Mouse (Mus musculus) hindbrain, embryonic 10.5 days (tissue): Measurements from ENCODE around the gene Notch4. TPM values are rescaled to one million over a fixed set of nuclear protein-coding genes. Genes with fewer than 3 reads are reported as not detected.

Experiments used
- DNase-seq: peaks from one replicate; pipeline ENCODE4 v3.0.0-alpha.2; 2017; ENCODE audit warnings: low spot score
- H3K27ac ChIP-seq: fragments of 300-500 bp; sonication (generic); 2 replicates; pipeline ENCODE4 v1.5.1; 2016; ENCODE audit warnings: mild to moderate bottlenecking, moderate library complexity
- H3K27me3 ChIP-seq: fragments of 300-500 bp; sonication (generic); 2 replicates; pipeline ENCODE4 v1.6.1; 2016; ENCODE audit warnings: mild to moderate bottlenecking; ENCODE audit not compliant: poor library complexity, insufficient read depth, severe bottlenecking
- H3K36me3 ChIP-seq: fragments of 300-500 bp; sonication (generic); 2 replicates; pipeline ENCODE4 v1.6.1; 2016; ENCODE audit warnings: mild to moderate bottlenecking, moderate library complexity
- H3K4me1 ChIP-seq: fragments of 300-500 bp; sonication (generic); replicated peaks from 2 replicates; pipeline ENCODE4 v1.6.1; 2016; ENCODE audit warnings: mild to moderate bottlenecking
- H3K4me3 ChIP-seq: fragments of 300-500 bp; sonication (generic); 2 replicates; pipeline ENCODE4 v1.5.1; 2016; ENCODE audit warnings: mild to moderate bottlenecking, moderate library complexity
- H3K9me3 ChIP-seq: fragments of 300-500 bp; sonication (generic); 2 replicates; pipeline ENCODE4 v1.6.1; 2016; ENCODE audit warnings: mild to moderate bottlenecking, moderate library complexity
- WGBS: fragments of 180-500 bp; shearing (Covaris S2); methylation state at CpG from one replicate; pipeline ENCODE4 v1.1.7; 2016; 5-methylcytosine and 5-hydroxymethylcytosine counted together
- polyA plus RNA-seq: library from polyadenylated mRNA; unstranded; fragments of >200 nt; fragmentation: Nextera tagmentation; extraction: Ambion mirVana; gene quantifications from 2 replicates; pipeline ENCODE4 v1.2.1, GENCODE M21; 2016

Notch4 gene
- polyA plus RNA-seq, 1 experiment from 2014 or later = 12.5 TPM

GRCm38 (mm10) chr17:34590154-34590987, 26.3 kb downstream of the Notch4 start:
- DNase-seq = no peak
- Histone ChIP-seq H3K9me3 (no peaks in the 10 kb centered on the region), H3K4me3 (peak overlapping the region; percentile 87), H3K27me3 (no peaks in the 10 kb centered on the region), H3K4me1 (peaks cover 96% of the 10 kb centered on the region), H3K36me3 (peaks cover 18% of the 10 kb centered on the region), H3K27ac (peak overlapping the region; percentile 99)
- 65% methylated on average over 15 of the region's 15 CpGs for WGBS

DNA sequence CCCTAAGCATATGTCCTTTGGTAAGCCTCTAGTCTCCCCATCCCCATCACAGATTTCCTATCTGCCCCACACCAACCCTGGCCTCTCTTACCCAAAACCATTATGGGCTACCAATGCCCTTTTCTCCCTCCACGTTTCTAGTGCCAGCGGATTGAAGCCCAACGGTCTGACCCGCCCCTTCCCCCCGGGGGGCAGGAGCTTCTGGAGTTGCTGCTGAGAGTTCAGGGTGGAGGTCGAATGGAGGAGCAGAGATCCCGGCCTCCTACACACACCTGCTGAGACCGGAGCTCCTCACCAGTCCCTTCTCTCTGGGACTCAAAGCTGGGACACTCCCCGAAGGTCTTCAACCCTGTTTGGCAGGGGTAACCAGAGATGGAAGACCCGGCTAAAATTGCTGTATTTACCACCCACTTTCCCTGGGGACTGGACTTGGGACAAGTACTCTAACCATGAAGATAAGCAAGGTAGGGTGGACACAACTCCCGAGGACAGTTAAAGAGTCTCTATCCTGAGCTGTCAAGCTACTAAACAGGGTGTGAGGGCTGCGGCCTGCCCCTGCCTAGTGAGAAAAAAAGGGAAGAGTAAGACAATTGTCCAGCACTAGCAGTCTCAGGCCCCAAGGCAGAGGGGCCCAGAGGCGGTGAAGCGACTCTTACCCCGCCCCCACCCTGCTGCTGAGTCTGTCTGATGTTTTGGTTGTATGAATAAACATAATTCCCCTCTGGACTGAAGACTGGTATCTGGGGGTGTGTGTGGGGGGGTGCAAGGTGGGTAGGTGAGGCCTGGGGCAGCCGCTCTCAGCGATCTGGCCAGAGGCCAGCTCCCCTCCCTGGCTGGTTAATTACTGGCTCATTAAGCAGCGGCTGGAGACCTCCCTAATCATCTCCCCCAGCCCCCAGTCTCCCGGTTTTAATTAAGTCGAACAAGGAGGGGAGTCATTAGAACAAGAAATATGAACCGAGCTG, 27.2 kb downstream of the Notch4 start, which contains the start of gene Pbx2:
Gene Pbx2, plus strand, starts transcription at position 238 of the 965 bp plus-strand sequence.
- peak; percentile 80 for DNase-seq
- H3K4me3 ChIP-seq = peak within 1 kb of the TSS; percentile 87
- H3K36me3 ChIP-seq = peaks cover 27% of the 10 kb centered on the region
- H3K27me3 ChIP-seq = no peaks in the 10 kb centered on the region
- H3K9me3 ChIP-seq = no peaks in the 10 kb centered on the region
- H3K27ac ChIP-seq = peak within 1 kb of the TSS; percentile 99
- peaks cover 96% of the 10 kb centered on the region for H3K4me1 ChIP-seq
- 2% methylated on average over 21 of the region's 21 CpGs for WGBS

DNA sequence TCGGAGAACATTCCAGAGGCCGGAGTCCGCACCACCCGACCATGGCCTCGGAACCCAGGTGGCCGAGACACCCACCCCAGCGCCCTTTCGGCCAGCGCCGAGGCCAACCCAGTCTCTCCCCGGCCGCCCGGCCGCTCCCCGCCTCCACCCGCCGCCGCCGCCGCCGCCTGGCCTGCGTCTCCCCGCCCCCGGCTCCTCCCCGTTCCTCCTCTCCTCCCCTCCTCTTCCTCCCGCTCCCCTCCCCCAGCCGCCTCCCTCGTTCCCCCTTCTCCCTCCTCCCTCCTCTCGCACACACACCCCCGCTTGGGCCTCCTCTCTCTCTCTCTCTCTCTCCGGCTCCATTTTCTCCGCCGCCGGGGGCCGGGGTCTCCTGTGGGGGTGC, 27.9 kb downstream of the Notch4 start:
- no peaks in the 10 kb centered on the region for H3K27me3 ChIP-seq
- no peaks in the 10 kb centered on the region for H3K9me3 ChIP-seq
- H3K4me1 ChIP-seq = peaks cover 98% of the 10 kb centered on the region
- H3K36me3 ChIP-seq = peaks cover 34% of the 10 kb centered on the region
- WGBS = 1% methylated on average over 35 of the region's 35 CpGs
- H3K27ac ChIP-seq = peak overlapping the region; percentile 99
- peak; percentile 92 for DNase-seq
- H3K4me3 ChIP-seq = peak overlapping the region; percentile 87

DNA sequence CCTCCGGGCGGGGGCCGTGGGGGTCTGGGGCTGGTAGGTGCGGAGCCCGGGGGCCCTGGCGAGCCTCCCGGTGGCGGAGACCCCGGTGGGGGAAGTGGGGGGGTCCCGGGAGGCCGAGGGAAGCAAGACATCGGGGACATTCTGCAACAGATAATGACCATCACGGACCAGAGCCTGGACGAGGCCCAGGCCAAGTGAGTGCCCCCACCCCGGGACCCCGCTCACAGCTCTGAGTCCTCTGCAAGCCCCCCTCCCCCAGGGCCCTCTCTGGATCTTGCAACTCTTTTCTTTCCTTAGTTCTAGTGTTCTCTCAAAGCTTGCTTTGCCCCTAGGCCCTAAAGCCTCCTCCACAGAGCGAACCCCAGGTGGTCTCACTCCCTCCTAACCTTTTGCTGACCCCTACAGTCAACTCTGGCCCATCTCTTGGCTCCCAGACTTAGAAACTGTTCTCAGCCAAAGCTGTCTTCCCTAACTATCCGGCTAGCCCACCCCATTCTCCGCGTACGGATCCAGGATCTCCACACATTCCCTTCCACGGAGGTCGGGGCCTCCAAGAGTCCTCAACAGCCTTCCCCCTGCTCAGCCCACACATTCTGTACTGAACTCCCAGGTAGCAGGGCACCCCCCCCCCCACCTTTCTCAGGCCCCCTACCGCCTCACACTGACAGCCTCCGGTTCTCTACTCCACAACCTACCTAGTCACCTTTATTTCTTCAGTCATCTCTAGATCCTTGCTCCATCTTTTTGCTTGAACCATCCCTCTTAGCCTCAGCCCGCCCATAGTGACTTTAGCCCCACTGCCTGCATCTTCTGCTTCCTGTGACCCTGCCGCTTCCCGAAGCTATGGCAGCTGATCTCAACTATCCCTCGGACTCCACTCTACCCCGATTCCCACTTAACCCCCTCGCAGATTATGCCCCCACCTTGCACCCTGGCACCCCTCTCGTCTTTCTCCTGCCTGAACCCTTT, 28.8 kb downstream of the Notch4 start:
- peak overlapping the region; percentile 99 for H3K27ac ChIP-seq
- peak; percentile 63 for DNase-seq
- H3K4me3 ChIP-seq = peak overlapping the region; percentile 87
- no peaks in the 10 kb centered on the region for H3K9me3 ChIP-seq
- peaks cover 34% of the 10 kb centered on the region for H3K36me3 ChIP-seq
- no peaks in the 10 kb centered on the region for H3K27me3 ChIP-seq
- under 1% methylated on average over 32 of the region's 32 CpGs for WGBS
- peaks cover 96% of the 10 kb centered on the region for H3K4me1 ChIP-seq

GRCm38 (mm10) chr17:34593752-34594525, 29.9 kb downstream of the Notch4 start:
- Histone ChIP-seq H3K27ac (peak overlapping the region; percentile 99), H3K4me3 (peak overlapping the region; percentile 87), H3K9me3 (no peaks in the 10 kb centered on the region), H3K4me1 (peaks cover 93% of the 10 kb centered on the region), H3K36me3 (peaks cover 34% of the 10 kb centered on the region), H3K27me3 (no peaks in the 10 kb centered on the region)
- peak; percentile 53 for DNase-seq
- 56% methylated on average over 34 of the region's 34 CpGs for WGBS

DNA sequence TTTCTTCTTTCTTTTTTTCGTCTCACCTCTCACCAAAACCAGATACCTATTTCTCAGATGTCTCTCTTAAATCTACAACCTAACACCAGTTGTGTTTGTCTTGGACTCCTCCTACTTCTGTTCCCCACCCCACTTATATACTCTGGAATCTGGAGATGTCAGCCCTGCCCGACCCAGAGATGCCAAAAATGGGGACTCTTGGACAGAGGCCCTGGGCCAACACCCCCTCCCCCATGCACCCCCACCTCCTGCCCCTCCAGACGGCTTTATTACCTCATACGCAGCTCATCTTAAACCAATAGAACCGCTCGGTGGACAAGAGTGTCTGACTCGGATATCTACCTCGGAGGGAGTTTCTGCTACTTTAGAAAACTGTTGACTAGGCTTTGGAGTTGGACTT, 32.0 kb downstream of the Notch4 start:
- Histone ChIP-seq H3K4me3 (no peak overlapping the region), H3K4me1 (peaks cover 82% of the 10 kb centered on the region), H3K27me3 (no peaks in the 10 kb centered on the region), H3K9me3 (no peaks in the 10 kb centered on the region), H3K36me3 (peaks cover 51% of the 10 kb centered on the region), H3K27ac (no peak overlapping the region)
- 87% methylated on average over 8 of the region's 8 CpGs for WGBS
- DNase-seq = no peak

DNA sequence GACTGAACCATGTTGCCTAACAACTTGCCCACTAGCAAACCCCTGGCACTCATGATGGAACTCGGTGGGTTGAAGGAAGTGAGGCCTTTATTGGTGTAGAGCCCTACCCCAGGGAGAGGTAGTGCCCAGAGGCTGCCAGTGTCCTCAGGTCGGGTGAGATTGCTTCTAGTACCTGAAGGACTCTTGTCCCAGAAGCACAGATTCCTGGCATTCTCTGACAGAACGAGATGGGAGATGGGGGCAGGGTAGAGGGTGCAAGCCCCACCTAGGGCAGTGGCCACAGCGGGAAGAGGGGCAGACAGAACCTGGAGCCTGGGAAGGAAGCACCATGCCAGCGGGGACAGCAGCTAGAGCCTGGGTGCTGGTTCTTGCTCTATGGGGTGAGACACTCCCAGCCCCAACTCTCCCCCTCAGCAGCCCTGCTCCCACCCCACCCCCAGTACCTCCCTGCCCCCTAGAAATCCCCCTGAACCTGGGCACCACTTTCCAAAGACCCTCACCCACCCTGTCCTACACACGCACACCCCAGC, 33.6 kb downstream of the Notch4 start, which contains the start of gene Ager:
Gene Ager, plus strand, starts transcription at position 297 of the 530 bp plus-strand sequence.
- peak within 1 kb of the TSS; percentile 66 for H3K27ac ChIP-seq
- H3K36me3 ChIP-seq = peaks cover 62% of the 10 kb centered on the region
- no peak for DNase-seq
- H3K4me1 ChIP-seq = peaks cover 80% of the 10 kb centered on the region
- H3K9me3 ChIP-seq = no peaks in the 10 kb centered on the region
- H3K4me3 ChIP-seq = peak within 1 kb of the TSS; percentile 11; the same call in 1 of the 2 replicates
- 23% methylated on average over 6 of the region's 6 CpGs for WGBS
- H3K27me3 ChIP-seq = no peaks in the 10 kb centered on the region

GRCm38 (mm10) chr17:34599891-34600290, 35.8 kb downstream of the Notch4 start:
- Histone ChIP-seq H3K27ac (no peak overlapping the region), H3K4me3 (0 out of 2 replicates have a peak overlapping the region, but pooled peaks have one; percentile 18), H3K9me3 (no peaks in the 10 kb centered on the region), H3K36me3 (peaks cover 49% of the 10 kb centered on the region), H3K4me1 (peaks cover 68% of the 10 kb centered on the region), H3K27me3 (no peaks in the 10 kb centered on the region)
- DNase-seq = no peak
- 78% methylated on average over 9 of the region's 9 CpGs for WGBS

- 0 out of 2 replicates have a peak overlapping the region, but pooled peaks have one; percentile 97 for H3K27ac ChIP-seq
- no peak for DNase-seq
- H3K27me3 ChIP-seq = no peaks in the 10 kb centered on the region
- H3K4me1 ChIP-seq = peaks cover 68% of the 10 kb centered on the region
- 88% methylated on average over 12 of the region's 12 CpGs for WGBS
- peak overlapping the region; percentile 100 for H3K4me3 ChIP-seq
- H3K9me3 ChIP-seq = no peaks in the 10 kb centered on the region
- H3K36me3 ChIP-seq = peaks cover 30% of the 10 kb centered on the region
These were observed 37.7 kb downstream of the Notch4 start for GRCm38 (mm10) chr17:34601796-34602195.

DNA sequence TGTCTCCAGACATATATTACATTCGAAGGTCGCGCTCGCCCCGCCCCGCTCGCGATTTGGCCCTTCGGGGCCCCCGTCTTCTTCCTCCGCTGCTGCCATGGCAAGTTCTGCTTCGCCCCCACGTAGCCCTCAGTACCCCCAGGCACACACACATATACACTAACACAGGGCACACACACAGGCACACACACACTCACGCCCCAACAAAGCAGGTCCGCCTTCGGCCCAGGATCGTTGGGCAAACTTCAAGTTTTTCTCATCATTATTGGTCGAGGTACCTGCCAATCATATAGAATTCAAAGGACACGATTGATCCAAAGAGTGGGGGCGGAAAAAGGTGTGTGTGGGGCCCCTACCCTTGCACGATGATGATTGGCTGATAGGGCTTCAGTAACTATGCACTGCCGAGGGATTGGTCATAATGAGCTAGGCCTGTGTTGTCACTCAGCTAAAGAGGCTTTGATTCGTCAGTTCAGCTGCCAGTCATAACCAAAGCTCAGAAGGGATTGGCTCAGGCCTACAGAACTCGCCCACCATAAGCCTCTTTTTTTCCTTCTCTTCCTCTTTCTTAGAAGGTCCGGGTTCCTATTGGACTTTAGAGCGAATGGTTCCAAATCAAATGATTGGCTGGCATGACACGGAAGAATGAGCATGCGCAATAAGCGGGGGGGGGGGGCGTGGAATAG, 39.5 kb downstream of the Notch4 start, which contains the start of gene Rnf5:
Gene Rnf5, minus strand, starts transcription at position 316 of the 686 bp plus-strand sequence.
- Histone ChIP-seq H3K9me3 (no peaks in the 10 kb centered on the region), H3K4me1 (peaks cover 70% of the 10 kb centered on the region), H3K27me3 (no peaks in the 10 kb centered on the region), H3K4me3 (peak within 1 kb of the TSS; percentile 100), H3K36me3 (peaks cover 42% of the 10 kb centered on the region), H3K27ac (peak within 1 kb of the TSS; percentile 97)
- WGBS = under 1% methylated on average over 30 of the region's 30 CpGs
- no peak for DNase-seq
